Mouse (Mus musculus) heart, embryonic 10.5 days (tissue): ENCODE data around the gene Slc24a1. TPM values are rescaled to one million over a fixed set of nuclear protein-coding genes. Genes with fewer than 3 reads are reported as not detected.
A peak's percentile ranks its signal among the peaks of the same experiment; 100 is the strongest.

Experiments used
- DNase-seq: peaks from one replicate; pipeline ENCODE4 v3.0.0-alpha.2; 2017; ENCODE audit warnings: low spot score
- H3K27ac ChIP-seq: fragments of 300-500 bp; sonication (generic); 2 replicates; pipeline ENCODE4 v1.5.1; 2016; ENCODE audit warnings: mild to moderate bottlenecking
- H3K27me3 ChIP-seq: fragments of 300-500 bp; sonication (generic); 2 replicates; pipeline ENCODE4 v1.6.1; 2016; ENCODE audit warnings: mild to moderate bottlenecking; ENCODE audit not compliant: poor library complexity, insufficient read depth, severe bottlenecking
- H3K36me3 ChIP-seq: fragments of 300-500 bp; sonication (generic); 2 replicates; pipeline ENCODE4 v1.6.1; 2016; ENCODE audit warnings: mild to moderate bottlenecking, moderate library complexity
- H3K4me1 ChIP-seq: fragments of 300-500 bp; sonication (generic); 2 replicates; pipeline ENCODE4 v1.6.1; 2016; ENCODE audit warnings: mild to moderate bottlenecking
- H3K4me3 ChIP-seq: fragments of 300-500 bp; sonication (generic); 2 replicates; pipeline ENCODE4 v1.5.1; 2016; ENCODE audit warnings: mild to moderate bottlenecking, moderate library complexity
- H3K9me3 ChIP-seq: fragments of 300-500 bp; sonication (generic); 2 replicates; pipeline ENCODE4 v1.6.1; 2016; ENCODE audit warnings: mild to moderate bottlenecking, moderate library complexity
- WGBS: fragments of 180-500 bp; shearing (Covaris S2); methylation state at CpG from one replicate; pipeline ENCODE4 v1.1.7; 2016; 5-methylcytosine and 5-hydroxymethylcytosine counted together
- polyA plus RNA-seq: library from polyadenylated mRNA; unstranded; fragments of >200 nt; fragmentation: Nextera tagmentation; extraction: Ambion mirVana; gene quantifications from 2 replicates; pipeline ENCODE4 v1.2.1, GENCODE M21; 2016

Slc24a1 gene
- polyA plus RNA-seq, 1 experiment from 2014 or later = 0.08 TPM

- Histone ChIP-seq H3K4me1 (peaks cover 44% of the 10 kb centered on the region), H3K27ac (peak overlapping the region; percentile 87), H3K36me3 (no peaks in the 10 kb centered on the region), H3K4me3 (no peak overlapping the region), H3K9me3 (no peaks in the 10 kb centered on the region), H3K27me3 (0 out of 2 replicates have a peak, but pooled peaks cover 9% of the 10 kb centered on the region)
- 47% methylated on average over 7 of the region's 7 CpGs for WGBS
- peak; percentile 28 for DNase-seq
Observed at GRCm38 (mm10) chr9:64931751-64932610, 19.4 kb downstream of the Slc24a1 start.

GRCm38 (mm10) chr9:64930256-64930655 lies 21.2 kb downstream of the Slc24a1 start:
- H3K4me3 ChIP-seq = no peak overlapping the region
- no peaks in the 10 kb centered on the region for H3K9me3 ChIP-seq
- H3K36me3 ChIP-seq = no peaks in the 10 kb centered on the region
- no peak overlapping the region for H3K27ac ChIP-seq
- 71% methylated on average over 4 of the region's 4 CpGs for WGBS
- H3K4me1 ChIP-seq = peaks cover 43% of the 10 kb centered on the region
- DNase-seq = no peak
- 0 out of 2 replicates have a peak, but pooled peaks cover under 1% of the 10 kb centered on the region for H3K27me3 ChIP-seq

- Histone ChIP-seq H3K27me3 (no peaks in the 10 kb centered on the region), H3K9me3 (no peaks in the 10 kb centered on the region), H3K27ac (no peak overlapping the region), H3K4me3 (no peak overlapping the region), H3K36me3 (no peaks in the 10 kb centered on the region), H3K4me1 (peaks cover 16% of the 10 kb centered on the region)
- no peak for DNase-seq
- 80% methylated on average over 8 of the region's 8 CpGs for WGBS
Observed at GRCm38 (mm10) chr9:64926201-64926991, 25.0 kb downstream of the Slc24a1 start.

DNA sequence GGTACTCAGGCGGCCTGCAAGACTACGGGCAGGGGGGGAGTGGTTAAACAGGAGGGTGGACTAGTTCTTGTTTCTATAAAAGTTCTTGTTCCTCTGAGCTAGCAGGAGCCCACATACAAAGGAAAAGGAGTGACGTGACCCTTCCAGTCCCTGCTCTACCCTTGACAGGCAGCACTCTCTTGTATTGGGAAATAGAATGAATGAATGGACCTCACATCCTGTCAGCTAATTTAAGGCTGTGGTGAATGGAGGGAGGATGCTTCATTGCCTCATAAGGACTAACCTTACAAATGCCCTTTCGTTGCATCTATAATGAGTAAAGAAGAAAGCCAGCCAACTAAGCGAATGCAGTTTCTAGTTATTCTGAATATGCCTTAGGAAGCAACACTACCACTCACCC lies 25.6 kb downstream of the Slc24a1 start:
- no peaks in the 10 kb centered on the region for H3K27me3 ChIP-seq

GRCm38 (mm10) chr9:64918560-64918959 lies 32.8 kb downstream of the Slc24a1 start:
- Histone ChIP-seq H3K4me3 (peak overlapping the region; percentile 56), H3K27ac (peak overlapping the region; percentile 81), H3K9me3 (no peaks in the 10 kb centered on the region), H3K4me1 (0 out of 2 replicates have a peak, but pooled peaks cover 3% of the 10 kb centered on the region), H3K27me3 (no peaks in the 10 kb centered on the region), H3K36me3 (peaks cover 3% of the 10 kb centered on the region)
- 28% methylated on average over 16 of the region's 16 CpGs for WGBS
- no peak for DNase-seq

More for the DNA sequence above, 25.6 kb downstream of the Slc24a1 start:
- DNase-seq = no peak
- Histone ChIP-seq H3K4me1 (0 out of 2 replicates have a peak, but pooled peaks cover 11% of the 10 kb centered on the region), H3K4me3 (no peak overlapping the region), H3K36me3 (no peaks in the 10 kb centered on the region), H3K9me3 (no peaks in the 10 kb centered on the region), H3K27ac (no peak overlapping the region)
- WGBS = 80% methylated on average over 5 of the region's 5 CpGs

DNA sequence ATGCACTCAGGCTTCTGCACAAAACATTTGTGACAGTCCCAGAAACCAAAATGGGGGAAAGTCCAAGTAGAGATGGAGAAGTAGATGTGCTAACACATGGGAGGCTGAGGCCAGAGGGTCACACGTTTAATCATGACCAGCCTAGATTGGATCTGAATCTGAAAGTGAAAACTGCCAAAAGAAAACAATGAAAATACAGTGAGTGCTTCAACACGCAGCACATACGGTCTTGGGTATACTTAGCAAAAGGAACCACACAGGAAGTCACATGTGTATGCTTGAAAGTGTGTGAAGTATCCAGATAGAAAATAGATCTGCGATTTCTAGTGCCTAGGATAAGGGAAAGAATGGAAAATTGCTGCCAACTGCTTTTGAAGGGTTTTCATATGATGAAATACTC lies 36.8 kb downstream of the Slc24a1 start:
- H3K36me3 ChIP-seq = peaks cover 11% of the 10 kb centered on the region
- no peak for DNase-seq
- no peaks in the 10 kb centered on the region for H3K4me1 ChIP-seq
- no peak overlapping the region for H3K27ac ChIP-seq
- H3K4me3 ChIP-seq = no peak overlapping the region
- H3K9me3 ChIP-seq = no peaks in the 10 kb centered on the region
- no peaks in the 10 kb centered on the region for H3K27me3 ChIP-seq
- 79% methylated on average over 4 of the region's 4 CpGs for WGBS

DNA sequence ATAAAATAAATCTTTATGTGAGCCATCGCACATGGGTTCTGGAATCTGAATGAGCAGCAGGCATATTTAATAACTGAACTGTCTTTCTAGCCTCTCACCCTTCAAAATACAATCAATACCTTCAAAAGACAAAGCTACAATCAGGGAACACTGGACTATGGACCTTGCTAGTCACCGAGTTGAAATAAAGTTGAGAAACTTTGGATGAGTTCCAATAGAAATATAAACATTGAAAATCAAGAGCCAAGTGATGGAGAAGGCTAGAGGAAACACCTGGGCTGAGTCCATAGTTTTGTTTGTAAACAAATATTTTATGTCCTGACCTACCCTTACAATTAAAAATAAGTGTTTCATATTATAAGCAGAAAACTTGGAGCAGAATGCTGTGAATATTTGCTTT lies 37.4 kb downstream of the Slc24a1 start:
- Histone ChIP-seq H3K4me3 (no peak overlapping the region), H3K4me1 (no peaks in the 10 kb centered on the region), H3K9me3 (no peaks in the 10 kb centered on the region), H3K36me3 (peaks cover 11% of the 10 kb centered on the region), H3K27ac (no peak overlapping the region), H3K27me3 (no peaks in the 10 kb centered on the region)
- DNase-seq = no peak
- WGBS = 89% methylated on average over 2 of the region's 2 CpGs

- Histone ChIP-seq H3K27me3 (no peaks in the 10 kb centered on the region), H3K27ac (no peak overlapping the region), H3K4me1 (no peaks in the 10 kb centered on the region), H3K9me3 (no peaks in the 10 kb centered on the region), H3K36me3 (peaks cover 11% of the 10 kb centered on the region), H3K4me3 (no peak overlapping the region)
- no peak for DNase-seq
- WGBS = 90% methylated on average over 4 of the region's 4 CpGs
Observed at GRCm38 (mm10) chr9:64913406-64913805, 38.0 kb downstream of the Slc24a1 start.

GRCm38 (mm10) chr9:64907441-64907840 lies 44.0 kb downstream of the Slc24a1 start:
- WGBS = 85% methylated on average over 3 of the region's 3 CpGs
- Histone ChIP-seq H3K27ac (no peak overlapping the region), H3K27me3 (no peaks in the 10 kb centered on the region), H3K36me3 (peaks cover 3% of the 10 kb centered on the region; the same call in 1 of the 2 replicates), H3K4me3 (no peak overlapping the region), H3K9me3 (no peaks in the 10 kb centered on the region), H3K4me1 (no peaks in the 10 kb centered on the region; the same call in 1 of the 2 replicates)
- no peak for DNase-seq

DNA sequence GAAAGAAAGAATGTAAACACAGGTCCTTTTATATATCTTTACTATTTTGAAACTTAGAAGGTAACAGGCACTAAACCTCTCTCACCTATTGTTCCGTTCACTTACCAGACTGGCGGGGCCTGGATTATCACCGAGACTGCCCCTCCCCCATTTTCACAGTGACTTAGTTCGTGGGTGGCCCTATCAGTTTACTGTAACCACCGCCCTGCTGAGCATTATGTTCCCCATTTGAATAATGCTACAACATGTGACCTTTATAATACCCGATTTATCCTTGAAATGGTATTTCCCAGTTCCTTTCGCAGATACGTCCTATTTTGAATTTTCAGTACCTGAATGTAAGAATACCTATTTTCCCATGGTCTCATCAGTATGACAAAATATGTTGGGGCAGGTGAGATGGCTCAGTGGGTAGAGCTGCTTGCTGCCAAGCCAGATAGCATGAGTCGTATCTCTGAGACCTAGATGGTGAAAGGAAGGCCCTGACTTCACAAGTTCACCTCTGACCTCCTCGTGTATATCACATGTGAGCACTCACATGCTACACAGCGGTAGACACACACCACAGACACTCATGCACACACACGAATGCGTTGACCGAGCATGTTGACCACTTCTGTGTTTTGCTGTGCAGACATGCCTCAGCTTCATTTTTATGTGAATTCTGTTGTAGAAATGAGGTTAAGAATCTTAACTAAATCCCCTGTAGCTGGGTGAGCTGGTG lies 46.3 kb downstream of the Slc24a1 start:
- no peaks in the 10 kb centered on the region for H3K9me3 ChIP-seq
- H3K4me1 ChIP-seq = no peaks in the 10 kb centered on the region; the same call in 1 of the 2 replicates
- H3K27ac ChIP-seq = no peak overlapping the region
- no peak overlapping the region for H3K4me3 ChIP-seq
- H3K36me3 ChIP-seq = peaks cover 3% of the 10 kb centered on the region; the same call in 1 of the 2 replicates
- no peaks in the 10 kb centered on the region for H3K27me3 ChIP-seq
- 82% methylated on average over 14 of the region's 14 CpGs for WGBS
- DNase-seq = no peak

- DNase-seq = peak; percentile 83
- Histone ChIP-seq H3K9me3 (no peaks in the 10 kb centered on the region), H3K27me3 (no peaks in the 10 kb centered on the region), H3K4me3 (no peak overlapping the region), H3K36me3 (peaks cover 3% of the 10 kb centered on the region; the same call in 1 of the 2 replicates), H3K4me1 (no peaks in the 10 kb centered on the region; the same call in 1 of the 2 replicates), H3K27ac (no peak overlapping the region)
- 60% methylated on average over 3 of the region's 3 CpGs for WGBS
Observed at GRCm38 (mm10) chr9:64903386-64903785, 48.0 kb downstream of the Slc24a1 start.

GRCm38 (mm10) chr9:64902866-64903265 lies 48.5 kb downstream of the Slc24a1 start:
- no peak for DNase-seq
- no peaks in the 10 kb centered on the region; the same call in 1 of the 2 replicates for H3K4me1 ChIP-seq
- H3K27ac ChIP-seq = no peak overlapping the region
- H3K4me3 ChIP-seq = no peak overlapping the region
- 47% methylated on average over 4 of the region's 4 CpGs for WGBS
- H3K36me3 ChIP-seq = peaks cover 4% of the 10 kb centered on the region; the same call in 1 of the 2 replicates
- H3K27me3 ChIP-seq = no peaks in the 10 kb centered on the region
- H3K9me3 ChIP-seq = no peaks in the 10 kb centered on the region
